Mouse (Mus musculus) liver, embryonic 16.5 days (tissue): ENCODE results near the gene Npr1. TPM values are rescaled to one million over a fixed set of nuclear protein-coding genes. Genes with fewer than 3 reads are reported as not detected.

Source experiments
- ATAC-seq: fragments of 200-750 bp; cut with Nextera tagmentation; 2 replicates; pipeline ENCODE4 v1.8.0; 2017; ENCODE audit warnings: low read depth, mild to moderate bottlenecking, moderate number of reproducible peaks, moderate library complexity
- H3K27ac ChIP-seq: fragments of 300-500 bp; sonication (generic); 2 replicates; pipeline ENCODE4 v1.5.1; 2014; ENCODE audit warnings: mild to moderate bottlenecking, low read length
- H3K27me3 ChIP-seq: fragments of 300-500 bp; sonication (generic); 2 replicates; pipeline ENCODE4 v1.6.1; 2014; ENCODE audit warnings: low read depth, low read length, mixed read lengths; ENCODE audit not compliant: control insufficient read depth, insufficient read depth
- H3K36me3 ChIP-seq: fragments of 300-500 bp; sonication (generic); 2 replicates; pipeline ENCODE4 v1.6.1; 2014; ENCODE audit warnings: mild to moderate bottlenecking; ENCODE audit not compliant: control insufficient read depth, insufficient read depth
- H3K4me1 ChIP-seq: fragments of 300-500 bp; sonication (generic); 2 replicates; pipeline ENCODE4 v1.6.1; 2014; ENCODE audit warnings: low read depth, low read length, mixed read lengths; ENCODE audit not compliant: control insufficient read depth
- H3K4me2 ChIP-seq: fragments of 300-500 bp; sonication (generic); 2 replicates; pipeline ENCODE4 v1.6.1; 2014; ENCODE audit warnings: low read depth, low read length, mixed read lengths
- H3K4me3 ChIP-seq: fragments of 300-500 bp; sonication (generic); 2 replicates; pipeline ENCODE4 v1.5.1; 2014; ENCODE audit warnings: low read depth, mild to moderate bottlenecking, low read length
- H3K9ac ChIP-seq: fragments of 300-500 bp; sonication (generic); 2 replicates; pipeline ENCODE4 v1.6.1; 2014; ENCODE audit warnings: low read depth, low read length
- H3K9me3 ChIP-seq: fragments of 300-500 bp; sonication (generic); replicated peaks from 2 replicates; pipeline ENCODE4 v1.6.1; 2016; ENCODE audit warnings: low read length; ENCODE audit not compliant: control insufficient read depth
- WGBS: fragments of 180-500 bp; shearing (Covaris S2); extraction: QIAGEN DNeasy Blood & Tissue Kit; methylation state at CpG from one replicate; pipeline ENCODE4 v1.1.7; 2014; ENCODE audit not compliant: insufficient replicate concordance; 5-methylcytosine and 5-hydroxymethylcytosine counted together
- polyA plus RNA-seq: library from polyadenylated mRNA; unstranded; fragments of >200 nt; fragmentation: Nextera tagmentation; extraction: Ambion mirVana; gene quantifications from 2 replicates; pipeline ENCODE4 v1.2.1, GENCODE M21; 2015

Gene Npr1
- polyA plus RNA-seq, 1 experiment from 2014 or later = 4.3 TPM

- Histone ChIP-seq H3K36me3 (peaks cover 24% of the 10 kb centered on the region), H3K9me3 (no peaks in the 10 kb centered on the region), H3K27me3 (no peaks in the 10 kb centered on the region), H3K9ac (peak within 1 kb of the TSS; percentile 89), H3K4me2 (peak within 1 kb of the TSS; percentile 69), H3K4me1 (peaks cover 10% of the 10 kb centered on the region), H3K4me3 (peak within 1 kb of the TSS; percentile 96), H3K27ac (peak within 1 kb of the TSS; percentile 79)
- peak; percentile 99 for ATAC-seq
- WGBS = under 1% methylated on average over 37 of the region's 37 CpGs
Measured at GRCm38 (mm10) chr3:90490696-90491256, 25.1 kb upstream of the Npr1 start, which contains the start of gene Snapin. Snapin (minus strand) TSS chr3:90491033.

- Histone ChIP-seq H3K36me3 (peaks cover 35% of the 10 kb centered on the region), H3K9me3 (no peaks in the 10 kb centered on the region), H3K4me3 (no peak overlapping the region), H3K27me3 (no peaks in the 10 kb centered on the region), H3K27ac (no peak overlapping the region), H3K4me2 (no peak overlapping the region), H3K4me1 (peaks cover 10% of the 10 kb centered on the region), H3K9ac (no peak overlapping the region)
- whole genome bisulfite sequencing = 84% methylated on average over 6 of the region's 6 CpGs
- ATAC-seq = no peak
Measured at GRCm38 (mm10) chr3:90488576-90488975, 22.9 kb upstream of the Npr1 start.

GRCm38 (mm10) chr3:90486998-90487397 is 21.3 kb upstream of the Npr1 start:
- WGBS = 70% methylated on average over 5 of the region's 5 CpGs
- peaks cover 49% of the 10 kb centered on the region for H3K36me3 ChIP-seq

GRCm38 (mm10) chr3:90475831-90476611 is 10.4 kb upstream of the Npr1 start, which contains the start of gene Ilf2:
Ilf2 (plus strand) TSS chr3:90476126.
- peak within 1 kb of the TSS; percentile 93 for H3K9ac ChIP-seq
- H3K4me1 ChIP-seq = peaks cover 8% of the 10 kb centered on the region
- WGBS = under 1% methylated on average over 45 of the region's 45 CpGs
- H3K4me2 ChIP-seq = peak within 1 kb of the TSS; percentile 83
- peak within 1 kb of the TSS; percentile 85 for H3K27ac ChIP-seq
- peak within 1 kb of the TSS; percentile 96 for H3K4me3 ChIP-seq
- H3K27me3 ChIP-seq = no peaks in the 10 kb centered on the region
- no peaks in the 10 kb centered on the region for H3K9me3 ChIP-seq
- ATAC-seq = peak; percentile 99
- H3K36me3 ChIP-seq = peaks cover 19% of the 10 kb centered on the region

More at GRCm38 (mm10) chr3:90486998-90487397, 21.3 kb upstream of the Npr1 start:
- Histone ChIP-seq H3K27me3 (no peaks in the 10 kb centered on the region), H3K4me3 (no peak overlapping the region), H3K27ac (no peak overlapping the region), H3K9ac (no peak overlapping the region), H3K4me1 (peaks cover 10% of the 10 kb centered on the region), H3K4me2 (no peak overlapping the region), H3K9me3 (no peaks in the 10 kb centered on the region)
- ATAC-seq = no peak

GRCm38 (mm10) chr3:90475151-90475830 is 9.6 kb upstream of the Npr1 start:
- Histone ChIP-seq H3K27me3 (no peaks in the 10 kb centered on the region), H3K4me2 (peak overlapping the region; percentile 66), H3K27ac (no peak overlapping the region), H3K4me3 (peak overlapping the region; percentile 55), H3K9ac (no peak overlapping the region), H3K4me1 (peaks cover 8% of the 10 kb centered on the region), H3K9me3 (no peaks in the 10 kb centered on the region), H3K36me3 (peaks cover 13% of the 10 kb centered on the region)
- WGBS = 34% methylated on average over 15 of the region's 16 CpGs
- no peak for ATAC-seq

- Histone ChIP-seq H3K27ac (no peak overlapping the region), H3K4me1 (peaks cover 6% of the 10 kb centered on the region), H3K9me3 (no peaks in the 10 kb centered on the region), H3K4me3 (no peak overlapping the region), H3K27me3 (no peaks in the 10 kb centered on the region), H3K36me3 (no peaks in the 10 kb centered on the region), H3K4me2 (no peak overlapping the region), H3K9ac (no peak overlapping the region)
- no peak for ATAC-seq
- WGBS = 13% methylated on average over 3 of the region's 3 CpGs
Measured at GRCm38 (mm10) chr3:90472213-90472612, 6.5 kb upstream of the Npr1 start.

GRCm38 (mm10) chr3:90467618-90468300 is 2.1 kb upstream of the Npr1 start:
- Histone ChIP-seq H3K27me3 (peaks cover 42% of the 10 kb centered on the region), H3K4me1 (peaks cover 5% of the 10 kb centered on the region), H3K27ac (no peak overlapping the region), H3K4me2 (no peak overlapping the region), H3K36me3 (no peaks in the 10 kb centered on the region), H3K9me3 (no peaks in the 10 kb centered on the region), H3K4me3 (no peak overlapping the region), H3K9ac (no peak overlapping the region)
- no peak for ATAC-seq
- 79% methylated on average over 10 of the region's 10 CpGs for WGBS

- H3K9ac ChIP-seq = no peak overlapping the region
- H3K27me3 ChIP-seq = peaks cover 54% of the 10 kb centered on the region
- H3K36me3 ChIP-seq = no peaks in the 10 kb centered on the region
- peaks cover 5% of the 10 kb centered on the region for H3K4me1 ChIP-seq
- no peaks in the 10 kb centered on the region for H3K9me3 ChIP-seq
- under 1% methylated on average over 15 of the region's 15 CpGs for WGBS
- H3K27ac ChIP-seq = no peak overlapping the region
- ATAC-seq = peak; percentile 25; the same call in 1 of the 2 replicates
- peak overlapping the region; percentile 55 for H3K4me3 ChIP-seq
- peak overlapping the region; percentile 68 for H3K4me2 ChIP-seq
Measured at GRCm38 (mm10) chr3:90466311-90466766, 673 bp upstream of the Npr1 start.
